Mouse (Mus musculus) neural tube, postnatal 0 days (tissue): ENCODE results near the gene Spata17. TPM values are rescaled to one million over a fixed set of nuclear protein-coding genes. Genes with fewer than 3 reads are reported as not detected.

ENCODE experiments used
- polyA plus RNA-seq: library from polyadenylated mRNA; unstranded; fragments of >200 nt; fragmentation: Nextera tagmentation; extraction: Ambion mirVana; gene quantifications from 2 replicates; pipeline ENCODE4 v1.2.1, GENCODE M21; 2015

The Spata17 gene
- polyA plus RNA-seq, result 1.7 and 2.2 TPM in 2 replicates

GRCm38 (mm10) chr1:187215181-187216116 lies at the start of gene Spata17, which contains the start of gene Gpatch2:
Gene Spata17 (minus strand): TSS chr1:187215465.
Gene Gpatch2 (plus strand): TSS chr1:187215508.

Other genes starting within 250 kb of the Spata17 start
- gene D1Pas1, start 248.0 kb downstream of the Spata17 start, polyA plus RNA-seq, result 0.06 and 0.17 TPM in 2 replicates
- gene Gpatch2, start within 50 bp of the Spata17 start, polyA plus RNA-seq, result 10.1 and 11.6 TPM in 2 replicates